Mouse (Mus musculus) bone marrow macrophage, adult 2 months (primary cell): ENCODE results near the gene Ston2. TPM values are rescaled to one million over a fixed set of nuclear protein-coding genes. Genes with fewer than 3 reads are reported as not detected.
"Not testable (repeated sequence)": the region's sequence is repeated elsewhere in the genome, so short reads cannot be mapped to it uniquely, and the experiment has no call there.

Source experiments
- H3K27ac ChIP-seq: 2 replicates; pipeline ENCODE4 v1.5.1; 2012; ENCODE audit warnings: low read depth, low read length; ENCODE audit not compliant: insufficient read depth
- H3K4me1 ChIP-seq: 2 replicates; pipeline ENCODE4 v1.6.1; 2012; ENCODE audit warnings: low read length; ENCODE audit not compliant: control insufficient read depth, insufficient read depth
- H3K4me3 ChIP-seq: 2 replicates; pipeline ENCODE4 v1.5.1; 2012; ENCODE audit warnings: mild to moderate bottlenecking, low read length, moderate library complexity; ENCODE audit not compliant: insufficient read depth
- CTCF ChIP-seq: IDR thresholded peaks from 2 replicates; pipeline ENCODE4 v1.5.1; 2012; ENCODE audit warnings: low read depth, mild to moderate bottlenecking, low read length, moderate library complexity
- POLR2A ChIP-seq: IDR thresholded peaks from 2 replicates; pipeline ENCODE4 v1.6.1; 2012; ENCODE audit warnings: mild to moderate bottlenecking, low read depth, low read length, borderline replicate concordance
- polyA plus RNA-seq: library from polyadenylated mRNA; stranded (reverse); fragments of >200 nt; gene quantifications from 2 replicates; pipeline ENCODE4 v1.2.4, GENCODE M21; 2012; ENCODE audit not compliant: missing spikeins, insufficient read depth, insufficient read length

The Ston2 gene
- polyA plus RNA-seq, 1 experiment, result 4.5 TPM

GRCm38 (mm10) chr12:91588670-91589541 lies 199.3 kb downstream of the Ston2 start:
- Histone ChIP-seq H3K4me3 (peak overlapping the region; percentile 73), H3K27ac (peak overlapping the region; percentile 96), H3K4me1 (peaks cover 31% of the 10 kb centered on the region)
- TF ChIP-seq POLR2A (no peak), CTCF (no peak)

GRCm38 (mm10) chr12:91588176-91588669 lies 200.0 kb downstream of the Ston2 start:
- H3K4me1 ChIP-seq, result peaks cover 31% of the 10 kb centered on the region
- peak overlapping the region; percentile 55 for H3K4me3 ChIP-seq
- peak overlapping the region; percentile 78 for H3K27ac ChIP-seq
- TF ChIP-seq POLR2A (peak; percentile 96), CTCF (no peak)

GRCm38 (mm10) chr12:91587491-91588033 lies 200.6 kb downstream of the Ston2 start:
- Histone ChIP-seq H3K4me3 (peak overlapping the region; percentile 55), H3K4me1 (peaks cover 34% of the 10 kb centered on the region), H3K27ac (peak overlapping the region; percentile 54)
- TF ChIP-seq POLR2A, result no peak
- TF ChIP-seq CTCF, result no peak

GRCm38 (mm10) chr12:91587077-91587476 lies 201.1 kb downstream of the Ston2 start:
- H3K27ac ChIP-seq, result no peak overlapping the region; the same call in 1 of the 2 replicates
- H3K4me3 ChIP-seq, result 0 out of 2 replicates have a peak overlapping the region, but pooled peaks have one; percentile 14
- peaks cover 35% of the 10 kb centered on the region for H3K4me1 ChIP-seq
- TF ChIP-seq POLR2A (no peak), CTCF (no peak)

GRCm38 (mm10) chr12:91585815-91586214 lies 202.4 kb downstream of the Ston2 start:
- not testable (repeated sequence) for H3K27ac ChIP-seq, H3K4me3 ChIP-seq
- peaks cover 34% of the 10 kb centered on the region for H3K4me1 ChIP-seq

- TF ChIP-seq CTCF (no peak), POLR2A (no peak)
- Histone ChIP-seq H3K4me3 (no peak overlapping the region), H3K27ac (peak overlapping the region; percentile 36), H3K4me1 (peaks cover 33% of the 10 kb centered on the region)
Observed at GRCm38 (mm10) chr12:91585206-91585605, 203.0 kb downstream of the Ston2 start.

- Histone ChIP-seq H3K4me1 (peaks cover 33% of the 10 kb centered on the region), H3K27ac (no peak overlapping the region), H3K4me3 (no peak overlapping the region)
- TF ChIP-seq CTCF (no peak), POLR2A (no peak)
Observed at GRCm38 (mm10) chr12:91583409-91583808, 204.8 kb downstream of the Ston2 start.

Other genes with a start within 250 kb of the Ston2 start
- 46.6 and 54.9 TPM in 2 replicates for gene Gtf2a1, start 197.9 kb downstream of the Ston2 start, polyA plus RNA-seq
- gene Sel1l, start 60.8 kb upstream of the Ston2 start, polyA plus RNA-seq, result 91.4 and 96.3 TPM in 2 replicates